Mouse (Mus musculus) stomach, embryonic 14.5 days (tissue): ENCODE results near the gene Kctd20. TPM values are rescaled to one million over a fixed set of nuclear protein-coding genes. Genes with fewer than 3 reads are reported as not detected.

Experiments
- ATAC-seq: fragments of 200-750 bp; cut with Nextera tagmentation; 2 replicates; pipeline ENCODE4 v1.8.0; 2017; ENCODE audit warnings: low read depth, moderate TSS enrichment; ENCODE audit not compliant: insufficient number of reproducible peaks, insufficient read depth, low FRiP score
- H3K27ac ChIP-seq: fragments of 300-500 bp; sonication (generic); 2 replicates; pipeline ENCODE4 v1.5.1; 2014; ENCODE audit warnings: mild to moderate bottlenecking, low read length, moderate library complexity, mixed read lengths
- H3K27me3 ChIP-seq: fragments of 300-500 bp; sonication (generic); 2 replicates; pipeline ENCODE4 v1.6.1; 2014; ENCODE audit warnings: low read length, control low read depth, mixed read lengths; ENCODE audit not compliant: control insufficient read depth, insufficient read depth
- H3K36me3 ChIP-seq: fragments of 300-500 bp; sonication (generic); 2 replicates; pipeline ENCODE4 v1.6.1; 2014; ENCODE audit warnings: mild to moderate bottlenecking, control low read depth, low read length, moderate library complexity, mixed read lengths; ENCODE audit not compliant: control insufficient read depth, insufficient read depth
- H3K4me1 ChIP-seq: fragments of 300-500 bp; sonication (generic); 2 replicates; pipeline ENCODE4 v1.6.1; 2014; ENCODE audit warnings: low read length, control low read depth, mixed read lengths; ENCODE audit not compliant: control insufficient read depth, insufficient read depth
- H3K4me2 ChIP-seq: fragments of 300-500 bp; sonication (generic); replicated peaks from 2 replicates; pipeline ENCODE4 v1.6.1; 2014; ENCODE audit warnings: low read depth, low read length, control low read depth
- H3K4me3 ChIP-seq: fragments of 300-500 bp; sonication (generic); 2 replicates; pipeline ENCODE4 v1.5.1; 2014; ENCODE audit warnings: low read depth, low read length, control low read depth
- H3K9ac ChIP-seq: fragments of 300-500 bp; sonication (generic); replicated peaks from 2 replicates; pipeline ENCODE4 v1.6.1; 2014; ENCODE audit warnings: low read depth, mild to moderate bottlenecking, control low read depth, low read length, moderate library complexity, mixed read lengths
- H3K9me3 ChIP-seq: fragments of 300-500 bp; sonication (generic); 2 replicates; pipeline ENCODE4 v1.6.1; 2016; ENCODE audit warnings: low read depth, low read length, control low read depth; ENCODE audit not compliant: control insufficient read depth
- WGBS: fragments of 180-500 bp; shearing (Covaris S2); extraction: QIAGEN DNeasy Blood & Tissue Kit; methylation state at CpG from one replicate; pipeline ENCODE4 v1.1.7; 2014; 5-methylcytosine and 5-hydroxymethylcytosine counted together
- polyA plus RNA-seq: library from polyadenylated mRNA; unstranded; fragments of >200 nt; fragmentation: Nextera tagmentation; extraction: Ambion mirVana; gene quantifications from 2 replicates; pipeline ENCODE4 v1.2.1, GENCODE M21; 2014

The Kctd20 gene
- polyA plus RNA-seq, 1 experiment from 2014 or later, result 75.9 TPM

DNA sequence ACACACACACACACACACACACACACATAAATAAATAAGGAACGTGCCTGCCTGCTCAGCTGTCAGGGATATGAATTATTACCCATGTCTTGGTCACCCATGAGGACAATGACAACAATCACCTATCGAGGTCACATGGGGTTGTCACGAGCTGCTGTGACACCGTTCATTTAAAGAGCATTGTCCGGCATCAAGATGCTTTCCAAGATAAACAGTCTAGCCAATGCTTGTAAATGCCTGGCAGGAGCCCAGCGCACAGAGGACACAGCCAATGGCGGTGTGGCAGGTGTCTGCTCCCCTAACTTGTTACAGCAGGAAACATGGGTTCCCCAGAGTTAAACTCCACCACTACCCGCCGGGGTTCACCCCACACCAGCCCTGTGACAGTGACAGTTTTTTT, 23.7 kb upstream of the Kctd20 start:
- Histone ChIP-seq H3K9ac (no peak overlapping the region), H3K4me1 (peaks cover 11% of the 10 kb centered on the region), H3K27ac (no peak overlapping the region), H3K36me3 (no peaks in the 10 kb centered on the region), H3K4me3 (no peak overlapping the region), H3K27me3 (no peaks in the 10 kb centered on the region), H3K4me2 (no peak overlapping the region), H3K9me3 (no peaks in the 10 kb centered on the region)
- 83% methylated on average over 9 of the region's 9 CpGs for WGBS
- ATAC-seq, result no peak

DNA sequence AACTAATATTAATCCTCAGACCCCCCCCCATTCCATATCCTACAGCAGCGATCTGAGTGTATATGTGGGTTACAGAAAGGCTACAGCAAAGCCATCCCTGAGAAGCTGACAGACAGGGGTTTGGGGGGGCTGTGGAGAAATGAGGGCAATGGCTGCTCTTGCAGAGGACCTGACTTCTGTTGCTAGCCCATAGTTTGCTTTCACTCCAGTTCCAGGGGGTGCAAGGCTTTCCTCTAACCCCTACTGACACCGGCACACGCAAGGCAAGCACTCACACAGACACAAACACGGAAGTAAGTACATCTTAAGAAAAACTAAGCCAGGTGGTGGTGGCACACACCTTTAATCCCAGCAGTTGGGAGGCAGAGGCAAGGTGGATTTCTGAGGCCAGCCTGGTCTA, 22.4 kb upstream of the Kctd20 start:
- ATAC-seq, result no peak
- Histone ChIP-seq H3K27me3 (no peaks in the 10 kb centered on the region), H3K9ac (no peak overlapping the region), H3K4me3 (no peak overlapping the region), H3K9me3 (no peaks in the 10 kb centered on the region), H3K4me1 (peaks cover 11% of the 10 kb centered on the region), H3K4me2 (no peak overlapping the region), H3K27ac (no peak overlapping the region), H3K36me3 (no peaks in the 10 kb centered on the region)
- 89% methylated on average over 4 of the region's 4 CpGs for WGBS

DNA sequence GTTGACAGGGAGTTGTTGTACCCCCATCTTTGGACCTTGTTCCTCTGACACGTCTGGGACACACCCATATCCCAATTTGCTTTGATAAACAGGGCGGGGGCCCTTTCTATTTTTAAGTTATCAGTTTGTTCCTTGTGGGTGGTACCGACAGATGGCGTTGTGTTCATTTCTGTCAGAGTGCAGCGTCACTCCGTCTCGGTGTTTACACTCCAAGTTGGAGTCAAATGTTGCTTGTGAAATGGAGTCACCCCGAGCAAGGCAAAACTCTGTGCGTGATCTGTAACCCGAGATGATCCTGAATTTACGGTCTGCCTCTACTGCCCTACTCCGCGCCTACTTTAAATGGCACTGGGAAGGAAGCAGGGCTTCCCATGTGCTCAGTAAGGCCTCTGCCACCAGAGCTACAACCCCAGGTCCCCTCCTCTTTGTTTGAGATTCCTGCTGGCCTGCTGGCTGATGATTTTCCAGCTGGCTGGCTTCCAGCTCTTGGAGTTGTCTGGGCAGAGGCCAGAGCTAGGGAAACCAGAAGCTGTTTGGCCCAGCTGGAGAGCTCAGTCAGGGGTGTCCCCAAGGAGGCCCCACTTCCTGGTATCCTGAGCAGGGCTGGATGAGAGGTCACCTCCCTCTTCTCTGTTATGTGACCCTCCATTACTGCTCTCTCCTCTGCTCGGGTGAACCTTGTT, 21.2 kb upstream of the Kctd20 start:
- no peak overlapping the region for H3K9ac ChIP-seq

DNA sequence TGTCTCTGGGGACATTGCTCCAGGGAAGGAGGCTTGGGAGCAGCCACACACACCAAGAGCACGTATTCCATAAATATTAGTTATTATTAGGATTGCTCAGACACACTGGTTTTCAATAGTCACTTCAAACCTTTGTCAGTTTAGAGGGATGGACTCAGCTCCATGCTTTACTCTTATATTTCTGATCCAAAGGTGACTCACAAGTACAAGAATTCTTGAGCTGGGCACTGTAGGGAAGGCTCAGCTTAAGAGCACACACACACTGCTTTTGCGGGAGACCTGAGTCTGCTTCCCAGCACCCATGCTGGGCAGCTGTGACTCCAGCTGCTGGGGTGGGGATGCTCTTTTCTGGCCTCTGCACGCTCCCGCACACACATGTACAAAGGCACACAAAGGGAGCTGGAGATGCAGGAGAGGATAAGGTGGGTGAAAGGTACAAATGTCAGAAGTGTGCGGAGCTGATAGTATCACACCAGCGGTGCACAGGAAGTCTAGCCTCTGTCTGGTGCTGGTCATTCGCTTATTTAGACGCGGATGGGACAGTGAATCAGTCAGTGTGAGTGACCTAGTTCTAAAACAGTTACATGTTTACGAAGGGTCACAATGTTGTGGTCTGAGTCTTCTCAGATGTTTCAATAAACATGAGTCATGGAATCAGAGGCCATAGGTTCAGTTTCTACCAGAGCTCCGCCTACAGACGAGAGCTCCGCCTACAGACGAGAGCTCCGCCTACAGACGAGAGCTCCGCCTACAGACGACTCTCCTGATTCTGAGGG, 20.1 kb upstream of the Kctd20 start:
- H3K4me1 ChIP-seq, result peaks cover 11% of the 10 kb centered on the region
- no peak for ATAC-seq
- 85% methylated on average over 18 of the region's 18 CpGs for WGBS
- no peak overlapping the region for H3K4me2 ChIP-seq
- no peak overlapping the region for H3K9ac ChIP-seq
- no peaks in the 10 kb centered on the region for H3K27me3 ChIP-seq
- no peaks in the 10 kb centered on the region for H3K36me3 ChIP-seq
- H3K9me3 ChIP-seq, result no peaks in the 10 kb centered on the region
- H3K27ac ChIP-seq, result peak overlapping the region; percentile 15; the same call in 1 of the 2 replicates
- H3K4me3 ChIP-seq, result no peak overlapping the region

More for the DNA sequence above, 21.2 kb upstream of the Kctd20 start:
- peak overlapping the region; percentile 84 for H3K27ac ChIP-seq
- no peaks in the 10 kb centered on the region for H3K27me3 ChIP-seq
- no peaks in the 10 kb centered on the region for H3K9me3 ChIP-seq
- 9% methylated on average over 14 of the region's 14 CpGs for WGBS
- H3K4me1 ChIP-seq, result peaks cover 11% of the 10 kb centered on the region
- H3K36me3 ChIP-seq, result no peaks in the 10 kb centered on the region
- peak; percentile 88 for ATAC-seq
- no peak overlapping the region for H3K4me3 ChIP-seq
- H3K4me2 ChIP-seq, result peak overlapping the region; percentile 24

DNA sequence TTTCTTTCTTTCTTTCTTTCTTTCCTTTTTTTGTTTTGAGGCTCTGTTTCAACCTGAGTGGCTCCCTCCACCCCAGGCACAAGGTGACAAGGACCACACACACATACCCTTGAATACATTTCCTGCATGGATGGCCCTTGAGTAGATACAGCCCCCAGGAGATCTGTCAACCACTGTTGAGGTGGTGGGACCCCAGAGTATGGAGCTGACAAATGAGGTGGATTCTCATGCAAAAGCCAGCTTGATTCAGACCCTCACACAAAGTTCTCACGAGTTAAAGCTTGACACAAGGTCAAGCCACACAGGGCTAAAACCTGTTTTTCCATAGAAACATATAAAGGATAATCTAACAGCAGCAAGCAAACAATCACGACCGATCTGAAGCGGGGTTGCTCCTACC, 19.5 kb upstream of the Kctd20 start:
- Histone ChIP-seq H3K27me3 (no peaks in the 10 kb centered on the region), H3K4me1 (peaks cover 11% of the 10 kb centered on the region), H3K27ac (no peak overlapping the region), H3K4me2 (no peak overlapping the region), H3K9ac (no peak overlapping the region), H3K9me3 (no peaks in the 10 kb centered on the region), H3K36me3 (no peaks in the 10 kb centered on the region), H3K4me3 (no peak overlapping the region)
- ATAC-seq, result no peak
- 81% methylated on average over 4 of the region's 4 CpGs for WGBS

DNA sequence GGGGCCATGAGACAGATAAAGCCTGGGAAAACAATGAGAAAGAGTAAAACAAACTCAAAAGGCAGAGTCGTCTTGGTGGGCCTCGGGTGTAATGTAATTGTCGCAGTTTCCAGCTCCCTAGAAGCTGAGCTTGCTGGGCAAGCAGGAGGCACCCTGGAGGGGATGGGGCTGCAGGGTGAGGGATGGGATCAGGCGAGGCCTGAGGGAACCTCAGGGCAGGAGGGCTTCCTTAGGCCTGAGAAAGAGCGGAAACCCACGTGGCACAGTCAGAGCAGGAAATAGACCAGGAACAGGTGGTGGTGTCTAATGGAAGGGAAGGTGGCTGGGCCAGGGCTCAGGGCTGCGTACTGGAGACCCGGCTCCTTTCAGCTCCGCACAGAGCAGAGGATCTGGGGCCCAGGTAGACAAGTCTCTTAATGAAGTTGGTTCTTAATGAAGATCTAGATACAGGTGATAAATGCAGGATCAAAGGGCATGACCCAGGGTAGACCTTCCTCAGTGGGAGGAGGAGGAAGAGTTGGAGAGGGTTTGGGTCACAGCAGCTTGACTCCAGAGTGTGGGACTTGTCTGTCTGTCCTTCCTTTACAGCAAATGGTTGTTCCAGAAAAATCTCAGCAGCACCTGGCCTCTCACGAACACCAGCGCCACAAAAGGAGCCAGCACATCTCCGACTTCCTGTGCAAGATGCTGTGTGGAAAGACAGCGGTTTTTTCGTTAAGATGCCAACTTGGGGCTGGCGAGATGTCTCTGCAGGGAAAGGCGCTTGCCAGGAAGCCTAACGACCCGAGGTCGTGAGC, 17.4 kb upstream of the Kctd20 start:
- Histone ChIP-seq H3K9me3 (no peaks in the 10 kb centered on the region), H3K4me2 (no peak overlapping the region), H3K4me3 (no peak overlapping the region), H3K4me1 (peaks cover 11% of the 10 kb centered on the region), H3K36me3 (no peaks in the 10 kb centered on the region), H3K27ac (no peak overlapping the region), H3K27me3 (no peaks in the 10 kb centered on the region), H3K9ac (no peak overlapping the region)
- 73% methylated on average over 19 of the region's 19 CpGs for WGBS
- ATAC-seq, result no peak

DNA sequence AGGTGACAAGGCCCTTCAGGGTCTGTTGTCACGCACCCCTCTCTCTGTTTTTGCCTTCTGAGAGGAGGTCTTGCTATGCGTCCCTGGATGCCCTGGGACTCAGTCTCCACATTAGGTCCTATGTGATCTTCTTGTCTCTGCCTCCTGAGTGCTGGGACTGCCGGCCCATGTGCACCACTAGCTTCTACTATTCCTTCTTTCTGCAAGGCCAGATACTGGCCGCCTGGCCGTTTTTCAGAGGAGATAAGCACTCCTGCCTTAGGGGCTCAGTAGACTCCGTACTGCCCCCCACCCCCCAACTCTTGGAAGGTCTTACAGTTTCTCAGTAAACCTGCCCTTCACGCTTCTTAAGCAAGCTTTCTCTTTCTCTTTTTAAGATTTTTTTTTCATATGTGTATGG, 15.6 kb upstream of the Kctd20 start:
- Histone ChIP-seq H3K27ac (no peak overlapping the region), H3K4me1 (no peaks in the 10 kb centered on the region), H3K4me3 (no peak overlapping the region), H3K9me3 (no peaks in the 10 kb centered on the region), H3K27me3 (no peaks in the 10 kb centered on the region), H3K36me3 (no peaks in the 10 kb centered on the region), H3K9ac (no peak overlapping the region), H3K4me2 (no peak overlapping the region)
- WGBS, result 86% methylated on average over 7 of the region's 7 CpGs
- ATAC-seq, result no peak

DNA sequence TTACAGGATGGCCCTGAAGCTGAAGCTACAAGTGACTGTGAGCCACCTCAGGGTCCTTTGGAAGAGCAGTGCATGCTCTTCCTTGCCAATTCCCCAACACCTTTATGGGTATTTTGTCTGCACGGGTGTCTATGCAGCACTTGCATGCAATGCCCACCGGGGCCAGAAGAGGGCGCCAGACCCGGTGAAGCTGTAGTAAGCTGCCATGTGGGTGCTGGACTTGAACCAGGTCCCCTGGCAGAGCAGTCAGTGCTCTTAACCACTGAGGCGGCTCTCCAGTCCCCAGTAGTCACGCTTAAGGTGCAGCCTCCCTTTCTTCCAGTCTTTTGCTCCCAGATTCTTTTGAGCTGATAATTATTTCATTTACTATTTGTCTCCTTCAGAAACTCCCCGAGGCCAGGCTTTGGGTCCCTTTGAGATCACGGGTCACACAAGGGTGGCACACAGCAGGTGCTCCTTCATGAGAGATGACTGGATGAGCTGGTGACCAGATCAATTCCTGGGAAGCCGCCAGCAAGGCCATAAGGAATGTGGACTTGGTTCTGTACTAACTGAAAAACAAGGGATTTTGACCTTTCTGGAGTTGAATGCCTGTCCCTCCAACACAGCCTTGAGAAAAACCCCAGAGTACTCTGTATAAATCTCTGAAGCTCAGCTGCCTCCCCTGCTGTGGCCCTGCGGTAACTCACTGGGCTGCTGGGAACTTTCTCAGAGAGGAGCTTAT, 15.0 kb upstream of the Kctd20 start:
- H3K4me3 ChIP-seq, result no peak overlapping the region
- ATAC-seq, result no peak
- H3K27ac ChIP-seq, result no peak overlapping the region
- 80% methylated on average over 10 of the region's 10 CpGs for WGBS
- no peak overlapping the region for H3K4me2 ChIP-seq
- H3K27me3 ChIP-seq, result no peaks in the 10 kb centered on the region
- H3K4me1 ChIP-seq, result no peaks in the 10 kb centered on the region
- H3K9me3 ChIP-seq, result no peaks in the 10 kb centered on the region
- no peak overlapping the region for H3K9ac ChIP-seq
- H3K36me3 ChIP-seq, result no peaks in the 10 kb centered on the region
